Mouse (Mus musculus) midbrain, embryonic 11.5 days (tissue): ENCODE results near the gene Ube2n. TPM values are rescaled to one million over a fixed set of nuclear protein-coding genes. Genes with fewer than 3 reads are reported as not detected.
A peak's percentile ranks its signal among the peaks of the same experiment; 100 is the strongest.

Experiments used
- ATAC-seq: fragments of 200-750 bp; cut with Nextera tagmentation; 2 replicates; pipeline ENCODE4 v1.8.0; 2017; ENCODE audit warnings: moderate TSS enrichment, moderate library complexity; ENCODE audit not compliant: low FRiP score
- DNase-seq: peaks from one replicate; pipeline ENCODE4 v3.0.0; 2015; ENCODE audit warnings: low spot score; ENCODE audit errors: missing footprints
- H3K27ac ChIP-seq: fragments of 300-500 bp; sonication (generic); 2 replicates; pipeline ENCODE4 v1.5.1; 2014; ENCODE audit warnings: low read depth, low read length
- H3K27me3 ChIP-seq: fragments of 300-500 bp; sonication (generic); 2 replicates; pipeline ENCODE4 v1.6.1; 2014; ENCODE audit warnings: mild to moderate bottlenecking, low read length, moderate library complexity, mixed read lengths; ENCODE audit not compliant: control insufficient read depth, insufficient read depth
- H3K36me3 ChIP-seq: fragments of 300-500 bp; sonication (generic); 2 replicates; pipeline ENCODE4 v1.6.1; 2014; ENCODE audit warnings: mild to moderate bottlenecking, low read length, moderate library complexity, mixed read lengths; ENCODE audit not compliant: control insufficient read depth, insufficient read depth
- H3K4me1 ChIP-seq: fragments of 300-500 bp; sonication (generic); 2 replicates; pipeline ENCODE4 v1.6.1; 2014; ENCODE audit warnings: low read length; ENCODE audit not compliant: control insufficient read depth, insufficient read depth
- H3K4me2 ChIP-seq: fragments of 300-500 bp; sonication (generic); 2 replicates; pipeline ENCODE4 v1.6.1; 2014; ENCODE audit warnings: mild to moderate bottlenecking, moderate library complexity
- H3K4me3 ChIP-seq: fragments of 300-500 bp; sonication (generic); 2 replicates; pipeline ENCODE4 v1.5.1; 2014; ENCODE audit warnings: low read depth, low read length
- H3K9ac ChIP-seq: fragments of 300-500 bp; sonication (generic); 2 replicates; pipeline ENCODE4 v1.6.1; 2014; ENCODE audit warnings: low read length
- H3K9me3 ChIP-seq: fragments of 300-500 bp; sonication (generic); 2 replicates; pipeline ENCODE4 v1.6.1; 2016; ENCODE audit warnings: low read length; ENCODE audit not compliant: control insufficient read depth
- WGBS: fragments of 180-500 bp; shearing (Covaris S2); extraction: QIAGEN DNeasy Blood & Tissue Kit; methylation state at CpG from one replicate; pipeline ENCODE4 v1.1.7; 2014; 5-methylcytosine and 5-hydroxymethylcytosine counted together
- microRNA-seq: library from miRNA; unstranded; fragments of <30 nt; microRNA quantifications from one replicate; pipeline ENCODE4, GENCODE M21; 2017
- polyA plus RNA-seq: library from polyadenylated mRNA; unstranded; fragments of >200 nt; fragmentation: Nextera tagmentation; extraction: Ambion mirVana; gene quantifications from 2 replicates; pipeline ENCODE4 v1.2.1, GENCODE M21; 2014

The Ube2n gene
- polyA plus RNA-seq, 1 experiment from 2014 or later, result 522 TPM

- Histone ChIP-seq H3K27me3 (0 out of 2 replicates have a peak, but pooled peaks cover 2% of the 10 kb centered on the region), H3K4me3 (no peak overlapping the region), H3K9me3 (no peaks in the 10 kb centered on the region), H3K4me1 (no peaks in the 10 kb centered on the region), H3K9ac (no peak overlapping the region), H3K36me3 (no peaks in the 10 kb centered on the region), H3K27ac (no peak overlapping the region), H3K4me2 (no peak overlapping the region)
- 95% methylated on average over 4 of the region's 4 CpGs for WGBS
- DNase-seq (no peak), ATAC-seq (no peak)
These were observed 74.3 kb downstream of the Ube2n start for GRCm38 (mm10) chr10:95589196-95589595.

GRCm38 (mm10) chr10:95590196-95590595 is 75.3 kb downstream of the Ube2n start:
- Histone ChIP-seq H3K4me1 (peaks cover 3% of the 10 kb centered on the region; the same call in 1 of the 2 replicates), H3K9me3 (no peaks in the 10 kb centered on the region), H3K27ac (no peak overlapping the region), H3K4me2 (no peak overlapping the region), H3K4me3 (no peak overlapping the region), H3K27me3 (0 out of 2 replicates have a peak, but pooled peaks cover 2% of the 10 kb centered on the region), H3K9ac (no peak overlapping the region), H3K36me3 (no peaks in the 10 kb centered on the region)
- no peak for DNase-seq
- ATAC-seq, result no peak
- 91% methylated on average over 6 of the region's 6 CpGs for WGBS

GRCm38 (mm10) chr10:95591257-95591656 is 76.3 kb downstream of the Ube2n start:
- 87% methylated on average over 4 of the region's 4 CpGs for WGBS
- 0 out of 2 replicates have a peak, but pooled peaks cover 2% of the 10 kb centered on the region for H3K27me3 ChIP-seq
- no peak overlapping the region for H3K27ac ChIP-seq
- no peak overlapping the region for H3K4me3 ChIP-seq
- no peaks in the 10 kb centered on the region for H3K36me3 ChIP-seq
- no peak for DNase-seq
- no peak overlapping the region for H3K9ac ChIP-seq
- H3K4me1 ChIP-seq, result peaks cover 12% of the 10 kb centered on the region
- no peaks in the 10 kb centered on the region for H3K9me3 ChIP-seq
- no peak for ATAC-seq
- H3K4me2 ChIP-seq, result no peak overlapping the region

- 37% methylated on average over 11 of the region's 11 CpGs for WGBS
- ATAC-seq, result no peak
- H3K27ac ChIP-seq, result no peak overlapping the region
These were observed 79.5 kb downstream of the Ube2n start for GRCm38 (mm10) chr10:95594414-95594813.

More at GRCm38 (mm10) chr10:95594414-95594813, 79.5 kb downstream of the Ube2n start:
- Histone ChIP-seq H3K36me3 (no peaks in the 10 kb centered on the region), H3K9ac (no peak overlapping the region), H3K4me2 (no peak overlapping the region), H3K27me3 (0 out of 2 replicates have a peak, but pooled peaks cover 2% of the 10 kb centered on the region), H3K4me1 (peaks cover 13% of the 10 kb centered on the region), H3K9me3 (no peaks in the 10 kb centered on the region), H3K4me3 (no peak overlapping the region)
- DNase-seq, result no peak

Small RNAs within 50 kb of the gene (microRNA-seq; reads per million reads assigned to microRNA genes)
- 30.0 reads per million, percentile 40 among the genes with 10 or more reads in this experiment for gene Mir3058

Other genes with a start within 250 kb of the Ube2n start
- 15.0 and 18.0 TPM in 2 replicates for gene Cradd, start 191.0 kb upstream of the Ube2n start, polyA plus RNA-seq
- 28.8 and 30.5 TPM in 2 replicates for gene Socs2, start 98.0 kb upstream of the Ube2n start, polyA plus RNA-seq
- 316 and 343 TPM in 2 replicates for gene Mrpl42, start 13.2 kb upstream of the Ube2n start, polyA plus RNA-seq
- gene Nudt4, start 49.0 kb downstream of the Ube2n start, polyA plus RNA-seq, result 141 and 148 TPM in 2 replicates
- gene Anapc15-ps, start 158.3 kb downstream of the Ube2n start, polyA plus RNA-seq, result not detected in 2 replicates